Mouse (Mus musculus) CD8-positive naive resting alpha-beta T cell, adult 2 months (primary cell): Measurements from ENCODE around the gene Gm3164.
"Not testable (repeated sequence)": the region's sequence is repeated elsewhere in the genome, so short reads cannot be mapped to it uniquely, and the experiment has no call there.

Experiments used
- DNase-seq, 2 experiments: peaks; one replicate each; pipeline ENCODE4 v3.0.0; 2022; ENCODE audit warnings: low read depth in 2 of 2, low spot score in 2 of 2

Gene Gm3164

DNA sequence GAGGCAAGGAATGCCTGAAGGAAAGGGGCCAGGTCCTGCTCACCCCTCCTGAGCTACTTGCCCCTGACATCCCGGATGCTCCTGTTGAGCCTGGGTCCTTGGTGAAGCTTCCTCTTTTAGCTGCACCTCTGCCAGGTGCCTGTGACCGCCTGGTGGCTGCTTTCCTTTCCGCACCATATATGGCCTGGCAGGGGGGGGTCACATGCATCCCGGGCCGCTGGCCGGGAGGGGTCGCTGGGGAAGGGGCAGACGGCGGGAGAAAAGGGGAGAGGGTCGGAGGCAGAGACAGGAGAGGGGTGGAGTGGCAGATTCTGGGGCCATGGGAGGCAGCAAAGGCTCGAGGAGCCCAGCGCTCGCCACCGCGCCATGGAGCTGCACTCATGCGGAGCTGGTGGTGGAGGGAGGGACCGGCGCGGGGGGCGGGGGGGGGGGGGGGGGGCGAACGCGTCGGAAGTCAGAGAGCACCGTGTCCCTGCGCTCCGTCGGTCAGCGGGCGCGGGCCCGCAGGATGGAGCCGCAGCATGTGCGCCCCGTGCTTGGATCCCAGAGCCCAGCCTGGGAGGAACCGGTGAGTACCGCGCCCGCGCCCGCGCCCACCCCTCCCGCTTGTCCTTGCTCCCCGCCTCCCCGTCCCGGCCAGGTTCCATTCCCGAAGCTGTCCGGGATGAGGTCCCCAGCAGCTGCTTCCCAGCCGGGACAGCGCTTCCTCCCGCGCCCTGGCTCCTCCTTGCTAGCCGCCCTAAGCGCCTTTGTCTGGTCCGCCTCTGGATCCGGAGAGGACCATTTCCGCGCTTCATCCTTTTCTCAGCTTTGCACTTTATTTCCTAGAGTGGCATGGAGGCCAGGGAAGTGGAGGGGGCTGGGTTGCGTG is at the start of gene Gm3164:
Gene Gm3164, plus strand, starts transcription at position 484 of the 871 bp plus-strand sequence.
- not testable (repeated sequence) for DNase-seq

DNA sequence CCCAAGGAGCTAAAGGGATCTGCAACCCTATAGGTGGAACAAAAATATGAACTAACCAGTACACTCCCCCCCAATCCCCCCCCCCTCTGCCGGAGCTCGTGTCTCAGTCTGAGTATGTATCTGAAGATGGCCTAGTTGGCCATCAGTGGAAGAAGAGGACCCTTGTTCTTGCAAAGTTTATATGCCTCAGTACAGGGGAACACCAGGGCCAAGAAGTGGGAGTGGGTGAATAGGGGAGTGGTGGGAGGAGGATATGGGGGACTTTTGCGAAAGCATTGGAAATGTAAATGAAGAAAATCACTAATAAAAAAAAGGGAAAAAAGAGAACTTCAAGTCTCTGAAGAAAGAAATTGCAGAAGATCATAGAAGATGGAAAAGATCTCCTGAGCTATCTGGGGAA is 46.3 kb upstream of the Gm3164 start:
- DNase-seq, result not testable (repeated sequence)

DNA sequence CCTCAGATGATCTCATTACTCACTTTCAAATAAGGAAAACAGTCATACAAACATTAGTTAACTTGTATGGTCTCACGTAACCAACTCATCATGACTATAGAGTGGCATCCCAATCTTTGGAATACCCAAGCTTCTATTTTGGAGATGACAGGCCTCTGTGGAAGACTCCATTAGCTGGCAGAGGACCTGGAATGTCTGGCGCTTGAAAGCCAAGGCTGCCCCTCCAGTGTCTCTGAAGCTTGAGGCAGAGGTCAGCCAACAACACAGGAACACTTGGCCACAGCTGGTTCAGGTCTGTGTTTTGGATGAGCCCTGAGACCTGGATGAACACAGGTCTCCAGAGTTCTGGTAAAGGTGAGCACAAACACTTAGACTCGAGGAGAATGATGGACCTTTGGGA is 45.6 kb upstream of the Gm3164 start:
- not testable (repeated sequence) for DNase-seq

DNA sequence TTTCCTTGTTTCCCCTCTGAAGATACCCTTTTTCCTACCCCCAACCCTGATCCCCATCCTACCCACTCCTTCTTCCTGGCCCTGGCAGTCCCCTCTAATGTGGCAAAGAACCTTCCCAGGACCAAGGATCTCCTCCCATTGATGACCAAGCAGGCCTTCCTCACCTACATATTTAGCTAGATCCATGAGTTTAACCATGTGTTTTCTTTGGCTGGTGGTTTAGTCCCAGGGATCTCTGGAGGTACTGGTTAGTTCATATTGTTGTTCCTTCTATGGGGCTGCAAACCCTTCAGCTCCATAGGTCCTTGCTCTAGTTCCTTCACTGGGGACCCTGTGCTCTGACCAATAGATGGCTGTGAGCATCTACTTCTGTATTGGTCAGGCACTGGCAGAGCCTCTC is 37.4 kb upstream of the Gm3164 start:
- not testable (repeated sequence) for DNase-seq

DNA sequence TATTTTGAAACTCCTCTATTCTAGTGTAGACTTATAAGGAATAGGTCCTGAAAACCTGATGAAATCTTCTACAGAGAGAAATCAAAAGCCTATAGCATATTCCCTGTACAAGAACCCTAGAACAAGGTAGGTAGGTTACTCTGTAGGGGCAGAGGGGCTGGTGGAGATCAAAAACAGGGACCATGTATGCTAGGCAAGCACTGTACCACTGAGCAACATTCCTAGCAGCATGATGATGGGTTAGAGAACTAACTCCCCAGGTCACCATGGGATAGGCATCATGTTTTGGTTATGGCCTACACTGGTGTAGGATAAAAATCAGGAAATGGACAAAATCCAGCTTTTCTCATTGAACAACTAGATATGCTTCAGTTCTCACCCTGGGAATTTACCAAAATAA is 29.6 kb upstream of the Gm3164 start:
- not testable (repeated sequence) for DNase-seq

DNA sequence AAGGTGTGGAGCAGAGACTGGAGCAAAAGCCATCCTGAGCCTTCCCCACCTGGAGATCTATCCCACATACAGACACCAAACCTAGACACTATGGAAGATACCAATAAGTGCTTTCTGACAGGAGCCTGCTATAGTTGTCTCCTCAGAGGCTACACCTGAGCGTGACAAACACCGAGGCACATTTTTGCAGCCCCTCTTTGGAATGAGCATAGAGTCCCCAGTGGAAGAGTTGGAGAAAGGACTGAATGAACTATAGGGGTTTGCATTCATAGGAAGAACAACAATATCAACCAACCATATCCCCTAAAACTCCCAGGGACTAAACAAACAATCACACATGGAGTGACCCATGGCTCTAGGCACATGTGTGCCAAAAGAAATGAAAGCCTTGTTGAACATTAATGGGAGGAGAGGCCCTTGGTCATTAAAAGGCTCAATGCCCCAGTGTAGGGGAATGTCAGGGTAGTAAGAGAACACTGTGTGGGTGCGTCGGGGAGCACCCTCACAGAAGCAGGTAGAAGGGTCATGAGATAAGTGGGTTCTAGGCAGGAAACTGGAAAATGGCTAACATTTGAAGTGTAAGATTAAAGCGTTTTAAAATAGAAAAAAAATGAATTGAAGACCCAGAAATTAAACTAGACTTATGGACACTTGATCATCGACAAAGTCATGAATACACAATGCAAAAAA is 22.3 kb upstream of the Gm3164 start:
- DNase-seq, result not testable (repeated sequence)

DNA sequence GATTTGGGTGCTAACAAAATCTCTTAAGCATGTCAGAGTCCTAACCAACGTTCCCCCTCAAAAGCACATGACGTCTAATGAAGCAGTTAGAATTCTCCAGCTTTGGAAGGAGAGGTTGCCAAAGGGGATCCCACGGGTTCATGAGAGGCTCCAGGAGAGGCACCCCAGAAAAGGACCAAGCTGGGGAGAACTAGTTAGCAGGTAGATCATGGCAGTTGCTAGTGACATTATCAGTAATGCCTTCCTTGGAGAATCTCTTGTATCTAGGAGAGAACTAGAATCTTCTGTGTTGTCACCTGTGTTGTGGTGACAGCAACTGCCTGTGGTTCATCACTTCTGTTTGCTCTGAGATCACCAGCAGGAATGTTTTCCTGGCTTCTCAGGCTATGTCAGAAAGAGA is 18.0 kb upstream of the Gm3164 start, which contains the start of gene Gm3159:
Gene Gm3159, plus strand, starts transcription at position 301 of the 400 bp plus-strand sequence.
- not testable (repeated sequence) for DNase-seq

DNA sequence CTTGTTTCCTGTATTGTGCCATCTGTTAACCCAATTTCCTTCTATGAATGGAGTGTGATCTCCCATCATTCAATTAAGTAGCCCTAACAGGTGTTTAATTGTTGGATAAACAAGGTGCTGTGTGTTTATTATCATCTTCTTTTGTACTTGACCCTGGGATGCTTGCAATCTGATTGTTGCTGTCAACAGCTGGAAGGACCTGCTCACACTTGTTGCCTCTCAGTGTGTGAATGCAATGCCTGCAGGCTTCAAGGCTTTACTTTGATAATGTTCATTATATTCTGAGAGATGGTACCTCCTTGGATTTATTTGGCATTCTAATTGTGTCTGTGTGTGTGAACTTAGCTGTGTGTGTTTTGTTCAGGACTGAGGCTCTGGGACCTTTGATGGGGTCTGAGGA is 16.6 kb upstream of the Gm3164 start:
- not testable (repeated sequence) for DNase-seq

DNA sequence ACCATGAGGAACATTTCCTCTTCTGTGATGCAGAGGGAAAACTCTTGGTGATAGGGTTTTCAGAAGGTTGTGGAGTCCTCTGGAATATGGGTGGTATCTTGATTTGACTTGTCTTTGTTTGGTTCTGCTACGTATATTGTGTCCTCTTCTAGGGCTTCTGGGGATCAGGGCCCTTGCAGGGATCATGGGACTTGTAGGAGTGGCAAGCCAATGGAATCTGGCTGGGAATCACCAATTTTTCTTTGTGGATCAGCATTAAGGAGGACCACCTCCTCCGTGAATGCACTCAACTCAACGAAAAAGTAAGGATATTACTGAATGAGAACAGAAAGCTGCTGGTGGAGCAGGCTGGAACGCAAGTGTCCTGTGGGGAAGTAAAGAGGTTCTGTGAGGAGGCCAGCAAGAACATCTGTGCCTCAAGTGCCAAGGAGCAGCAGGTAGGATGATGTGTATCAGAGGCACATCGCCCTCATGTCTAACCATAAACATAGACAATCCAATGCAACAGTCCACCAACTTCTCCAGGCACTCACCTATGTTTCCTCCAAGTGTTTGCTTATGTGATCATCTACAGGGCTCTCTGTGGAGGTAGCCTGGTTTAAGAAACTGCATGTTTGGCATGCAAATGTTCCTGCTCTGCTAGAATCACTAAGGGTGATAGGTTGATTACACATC is 15.0 kb upstream of the Gm3164 start:
- not testable (repeated sequence) for DNase-seq

DNA sequence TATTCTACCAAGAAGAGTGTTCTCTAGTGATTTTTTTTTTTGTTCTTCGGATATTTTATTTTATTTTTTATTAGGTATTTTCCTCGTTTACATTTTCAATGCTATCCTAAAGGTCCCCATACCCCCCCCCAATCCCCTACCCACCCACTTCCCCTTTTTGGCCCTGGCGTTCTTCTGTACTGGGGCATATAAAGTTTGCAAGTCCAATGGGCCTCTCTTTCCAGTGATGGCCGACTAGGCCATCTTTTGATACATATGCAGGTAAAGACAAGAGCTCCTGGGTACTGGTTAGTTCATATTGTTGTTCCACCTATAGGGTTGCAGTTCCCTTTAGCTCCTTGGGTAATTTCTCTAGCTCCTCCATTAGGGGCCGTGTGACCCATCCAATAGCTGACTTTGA is 14.0 kb upstream of the Gm3164 start:
- DNase-seq, result not testable (repeated sequence)

DNA sequence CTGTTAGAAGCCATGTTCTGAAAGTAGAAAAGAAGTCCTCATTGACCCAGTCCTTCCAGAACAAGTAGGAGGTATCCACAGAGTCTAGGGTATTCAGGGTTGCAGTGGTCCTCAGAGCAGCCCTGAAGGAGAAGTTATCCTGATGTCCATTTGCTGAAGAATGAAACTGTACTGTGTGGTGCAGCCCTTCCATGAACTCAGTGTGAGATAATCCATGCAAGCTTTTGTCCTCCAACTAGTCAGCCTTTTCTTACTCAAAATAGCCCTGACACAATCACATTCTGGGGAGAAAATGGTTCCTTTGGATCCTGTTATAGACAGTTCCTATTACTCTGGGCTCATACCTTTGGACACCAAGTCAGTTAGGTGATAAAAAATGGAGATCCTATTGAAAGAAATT is 11.4 kb upstream of the Gm3164 start:
- DNase-seq, result not testable (repeated sequence)

DNA sequence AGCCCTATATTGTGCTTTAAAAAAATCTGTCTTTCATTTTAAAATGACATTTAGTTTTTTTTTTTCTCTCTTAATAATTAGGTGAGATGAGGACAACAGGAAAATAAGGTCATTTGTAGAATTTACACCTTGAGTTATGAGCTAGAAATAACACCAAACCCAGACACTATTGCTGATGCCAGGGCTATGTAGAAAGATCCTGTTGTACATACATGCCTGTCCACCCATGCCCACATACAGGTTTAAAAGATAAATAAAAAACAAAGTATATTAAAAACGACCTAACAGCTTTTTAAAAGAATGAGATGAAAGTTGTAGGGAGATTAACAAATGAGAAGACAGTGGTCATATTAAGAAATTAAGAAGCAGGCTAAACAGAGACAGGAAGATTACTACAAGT is 5.3 kb upstream of the Gm3164 start:
- not testable (repeated sequence) for DNase-seq

DNA sequence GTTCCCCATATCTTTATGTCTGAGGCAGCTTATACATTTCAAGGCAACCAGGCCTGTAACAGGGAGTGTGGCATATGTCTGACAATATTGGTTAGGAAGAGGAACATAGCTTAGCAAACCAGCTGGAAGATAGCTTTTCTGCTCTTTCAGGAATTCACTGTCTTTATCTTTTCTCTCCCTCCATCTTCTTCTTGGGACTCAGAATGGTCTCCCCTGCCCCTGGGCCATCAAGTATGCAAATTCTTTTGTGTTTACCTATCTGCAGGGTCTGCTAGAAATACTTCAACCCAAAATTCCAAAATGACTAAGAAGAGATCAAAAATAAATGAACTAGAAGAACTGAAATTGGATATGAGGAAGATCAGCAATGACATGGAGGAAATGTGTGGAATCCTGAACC is 15.4 kb downstream of the Gm3164 start, which contains the start of gene Gm3173:
Gene Gm3173, plus strand, starts transcription at position 301 of the 400 bp plus-strand sequence.
- not testable (repeated sequence) for DNase-seq

DNA sequence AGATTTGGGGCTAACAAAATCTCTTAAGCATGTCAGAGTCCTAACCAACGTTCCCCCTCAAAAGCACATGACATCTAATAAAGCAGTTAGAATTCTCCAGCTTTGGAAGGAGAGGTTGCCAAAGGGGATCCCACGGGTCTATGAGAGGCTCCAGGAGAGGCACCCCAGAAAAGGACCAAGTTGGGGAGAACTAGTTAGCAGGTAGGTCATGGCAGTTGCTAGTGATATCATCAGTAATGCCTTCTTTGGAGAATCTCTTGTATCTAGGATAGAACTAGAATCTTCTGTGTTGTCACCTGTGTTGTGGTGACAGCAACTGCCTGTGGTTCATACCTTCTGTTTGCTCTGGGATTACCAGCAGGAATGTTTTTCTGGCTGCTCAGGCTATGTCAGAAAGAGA is 66.2 kb downstream of the Gm3164 start, which contains the start of gene Gm3182:
Gene Gm3182, plus strand, starts transcription at position 301 of the 400 bp plus-strand sequence.
- DNase-seq, result not testable (repeated sequence)
